Mouse (Mus musculus): ENCODE data around the gene Selplg.

DNA sequence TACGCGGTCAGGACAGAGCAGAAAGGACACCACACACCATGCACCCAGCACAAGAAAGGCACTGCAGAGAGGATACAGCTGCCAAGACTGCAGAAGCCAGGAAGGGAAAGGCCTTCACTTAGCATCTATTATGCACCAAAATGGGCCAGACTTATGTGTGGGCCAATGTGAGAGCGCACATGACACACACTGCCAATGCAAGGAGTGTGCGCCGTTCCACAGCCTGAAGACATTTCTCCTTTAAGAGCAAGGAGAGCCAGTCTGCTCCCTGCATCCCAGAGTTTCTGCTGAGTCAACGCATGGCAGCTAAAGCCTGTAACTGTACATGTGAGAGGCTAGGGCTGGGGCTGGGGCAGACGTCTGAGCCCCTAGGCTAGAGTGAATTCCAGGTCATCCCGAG is 63.6 kb downstream of the Selplg start:
- no peak for TF ChIP-seq CTCF (IDR thresholded peaks at IDR 0.05; ENCODE audit: borderline replicate concordance, insufficient read depth, low read length)
- TF ChIP-seq POLR2A (IDR thresholded peaks at IDR 0.05; ENCODE audit: low read depth, low read length), result no peak

Data from embryonic fibroblast, embryonic 13.5 days (primary cell).